Mouse (Mus musculus) cerebellum, adult 2 months (tissue): ENCODE results near the gene Chst3.

Source experiments
- CTCF ChIP-seq: fragments of 200-500 bp; IDR thresholded peaks from 2 replicates; pipeline ENCODE4 v1.5.1; 2011; ENCODE audit warnings: low read depth, mild to moderate bottlenecking, control low read depth, low read length, moderate library complexity, borderline replicate concordance; ENCODE audit not compliant: insufficient read depth
- POLR2A ChIP-seq: fragments of 200-500 bp; IDR thresholded peaks from 2 replicates; pipeline ENCODE4 v1.6.1; 2011; ENCODE audit warnings: low read length, control low read depth, borderline replicate concordance; ENCODE audit not compliant: insufficient read depth

- TF ChIP-seq CTCF (no peak), POLR2A (no peak)
Observed at GRCm38 (mm10) chr10:60209237-60209636, 9.8 kb downstream of the Chst3 start.
